Mouse (Mus musculus) testis, adult 2 months (tissue): ENCODE results near the gene Ubac2. TPM values are rescaled to one million over a fixed set of nuclear protein-coding genes. Genes with fewer than 3 reads are reported as not detected.

Experiments used
- H3K27ac ChIP-seq: fragments of 200-500 bp; 2 replicates; pipeline ENCODE4 v1.5.1; 2012; ENCODE audit warnings: low read depth, low read length; ENCODE audit not compliant: control insufficient read depth, insufficient read depth
- H3K27me3 ChIP-seq: fragments of 200-500 bp; 2 replicates; pipeline ENCODE4 v1.6.1; 2012; ENCODE audit warnings: mild to moderate bottlenecking, low read length, moderate library complexity; ENCODE audit not compliant: control insufficient read depth, insufficient read depth
- H3K36me3 ChIP-seq: fragments of 200-500 bp; 2 replicates; pipeline ENCODE4 v1.6.1; 2012; ENCODE audit warnings: mild to moderate bottlenecking, low read length; ENCODE audit not compliant: control insufficient read depth, insufficient read depth
- H3K4me1 ChIP-seq: fragments of 200-500 bp; 2 replicates; pipeline ENCODE4 v1.6.1; 2012; ENCODE audit warnings: low read length; ENCODE audit not compliant: control insufficient read depth, insufficient read depth
- H3K4me3 ChIP-seq: fragments of 200-500 bp; 2 replicates; pipeline ENCODE4 v1.5.1; 2012; ENCODE audit warnings: low read depth, mild to moderate bottlenecking, low read length, moderate library complexity, mixed read lengths; ENCODE audit not compliant: control insufficient read depth
- CTCF ChIP-seq: fragments of 200-500 bp; IDR thresholded peaks from 2 replicates; pipeline ENCODE4 v1.5.1; 2012; ENCODE audit warnings: low read depth, mild to moderate bottlenecking, inconsistent platforms, low read length, moderate library complexity; ENCODE audit not compliant: control insufficient read depth, insufficient read depth, insufficient replicate concordance
- POLR2A ChIP-seq: fragments of 200-500 bp; IDR thresholded peaks from 2 replicates; pipeline ENCODE4 v1.6.1; 2012; ENCODE audit warnings: low read depth, mild to moderate bottlenecking, inconsistent platforms, low read length, moderate library complexity; ENCODE audit not compliant: control insufficient read depth
- polyA plus RNA-seq: library from polyadenylated mRNA; depleted of rRNA; stranded (reverse); fragments of >200 nt; gene quantifications from 2 replicates; pipeline ENCODE4 v1.2.3, GENCODE M21; 2012

The Ubac2 gene
- polyA plus RNA-seq, 1 experiment, result 107 TPM

DNA sequence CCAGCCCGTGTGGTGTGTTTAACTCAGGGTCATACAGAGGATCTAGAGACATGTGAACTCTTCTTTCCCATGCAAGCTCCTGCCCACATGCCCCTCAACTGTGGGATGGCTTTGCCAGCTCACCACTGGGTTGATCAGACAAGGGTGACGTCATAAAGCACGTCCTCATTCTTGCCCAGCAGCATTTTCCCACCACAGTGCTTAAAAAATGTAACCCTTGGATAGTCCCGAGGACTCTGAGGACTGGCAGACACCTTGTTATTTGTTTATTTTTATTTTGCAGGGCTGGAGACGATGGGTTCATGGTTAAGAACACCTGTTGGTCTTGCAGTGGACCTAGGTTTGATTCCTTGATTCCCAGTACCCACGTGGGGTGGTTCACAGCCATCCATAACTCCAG, 112.5 kb downstream of the Ubac2 start:
- TF ChIP-seq CTCF, result no peak
- no peak for TF ChIP-seq POLR2A
- Histone ChIP-seq H3K27ac (no peak overlapping the region), H3K4me3 (no peak overlapping the region), H3K36me3 (peaks cover 2% of the 10 kb centered on the region; the same call in 1 of the 2 replicates), H3K4me1 (no peaks in the 10 kb centered on the region), H3K27me3 (no peaks in the 10 kb centered on the region)

DNA sequence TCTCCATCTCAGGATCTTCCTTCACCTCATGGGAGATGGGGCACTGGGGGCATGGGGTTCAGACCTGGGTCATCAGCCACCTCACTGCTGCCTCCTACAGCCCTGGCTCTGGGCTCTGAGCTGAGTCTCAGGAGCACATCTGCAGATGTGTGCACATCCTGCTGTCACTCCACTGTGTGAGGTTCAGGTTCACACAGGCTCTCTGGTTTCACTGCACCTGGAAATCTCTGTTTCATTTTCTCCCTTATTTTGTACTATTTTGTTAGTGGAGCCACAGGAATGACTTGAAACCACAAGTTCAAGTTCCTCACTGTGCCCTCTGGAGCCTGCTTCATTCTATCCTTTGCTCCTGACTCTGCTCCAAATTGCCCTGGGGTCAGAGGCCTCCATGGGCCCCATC, 113.5 kb downstream of the Ubac2 start:
- TF ChIP-seq POLR2A (no peak), CTCF (no peak)
- H3K4me1 ChIP-seq, result no peaks in the 10 kb centered on the region
- H3K36me3 ChIP-seq, result peaks cover 2% of the 10 kb centered on the region; the same call in 1 of the 2 replicates
- no peak overlapping the region for H3K4me3 ChIP-seq
- no peaks in the 10 kb centered on the region for H3K27me3 ChIP-seq
- H3K27ac ChIP-seq, result no peak overlapping the region

DNA sequence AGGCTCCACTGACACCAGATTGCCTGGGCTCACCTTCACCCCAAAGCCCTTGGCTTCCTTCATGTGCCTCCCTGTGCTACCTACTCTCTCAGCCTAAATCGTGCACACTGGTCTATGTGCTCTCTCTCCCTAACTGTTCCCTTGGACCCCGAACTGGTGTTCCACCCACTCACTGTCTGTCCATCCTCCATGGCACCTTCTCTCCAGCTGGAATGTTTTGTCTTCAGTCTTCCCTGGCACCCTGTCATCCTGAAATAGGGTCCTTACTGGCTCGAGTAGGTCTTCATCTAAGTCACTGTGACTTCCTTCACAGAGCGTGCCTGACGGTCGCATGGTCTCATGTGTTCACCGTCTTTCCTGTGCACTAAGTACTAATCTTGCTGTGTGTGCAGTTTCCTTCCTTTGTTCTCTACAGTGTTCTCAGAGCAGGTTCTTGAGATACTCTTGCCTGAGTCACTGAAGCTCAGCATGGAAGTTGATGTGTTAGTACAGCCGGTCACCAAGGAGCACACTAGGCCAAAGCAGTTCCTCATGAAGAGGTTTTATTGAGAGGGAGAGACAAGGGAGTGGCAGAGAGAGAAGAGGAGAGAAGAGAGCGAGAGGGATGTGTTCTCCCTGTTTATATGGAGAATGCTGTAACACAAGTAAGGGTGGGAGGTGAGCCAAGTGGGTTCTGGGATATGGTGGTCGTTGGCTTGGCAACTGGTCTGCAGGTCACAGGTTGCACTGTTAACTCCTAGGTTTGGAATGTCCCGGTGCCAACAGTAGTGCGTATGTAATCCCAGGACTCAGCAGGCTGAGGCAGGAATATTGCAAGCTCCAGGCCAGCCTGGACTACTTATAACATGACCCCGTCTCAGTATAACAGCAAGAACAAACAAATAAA, 114.2 kb downstream of the Ubac2 start:
- Histone ChIP-seq H3K4me3 (no peak overlapping the region), H3K27ac (no peak overlapping the region), H3K4me1 (no peaks in the 10 kb centered on the region), H3K27me3 (no peaks in the 10 kb centered on the region), H3K36me3 (peaks cover 2% of the 10 kb centered on the region; the same call in 1 of the 2 replicates)
- no peak for TF ChIP-seq CTCF
- TF ChIP-seq POLR2A, result no peak

DNA sequence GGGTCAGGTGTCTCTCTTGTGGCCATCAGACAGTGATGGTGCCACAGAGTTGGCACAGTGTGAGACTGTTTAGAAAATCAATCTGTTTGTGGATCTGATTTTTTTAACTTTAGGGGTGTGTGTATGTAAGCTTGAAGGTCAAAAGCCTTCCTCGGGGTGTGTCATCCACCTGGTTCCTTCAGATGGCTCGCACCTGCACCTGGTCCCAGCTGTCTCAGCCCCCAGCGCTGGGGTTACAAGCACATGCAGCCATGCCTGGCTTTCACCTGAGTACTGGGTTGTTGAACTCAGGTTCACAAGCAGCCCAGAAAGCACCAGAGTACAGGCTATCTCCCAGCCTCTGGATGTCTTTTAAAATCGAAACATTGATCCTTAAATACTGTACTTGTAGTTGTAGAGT, 115.2 kb downstream of the Ubac2 start:
- Histone ChIP-seq H3K4me1 (no peaks in the 10 kb centered on the region), H3K27me3 (no peaks in the 10 kb centered on the region), H3K27ac (no peak overlapping the region), H3K36me3 (peaks cover 2% of the 10 kb centered on the region; the same call in 1 of the 2 replicates), H3K4me3 (no peak overlapping the region)
- TF ChIP-seq CTCF, result no peak
- TF ChIP-seq POLR2A, result no peak

DNA sequence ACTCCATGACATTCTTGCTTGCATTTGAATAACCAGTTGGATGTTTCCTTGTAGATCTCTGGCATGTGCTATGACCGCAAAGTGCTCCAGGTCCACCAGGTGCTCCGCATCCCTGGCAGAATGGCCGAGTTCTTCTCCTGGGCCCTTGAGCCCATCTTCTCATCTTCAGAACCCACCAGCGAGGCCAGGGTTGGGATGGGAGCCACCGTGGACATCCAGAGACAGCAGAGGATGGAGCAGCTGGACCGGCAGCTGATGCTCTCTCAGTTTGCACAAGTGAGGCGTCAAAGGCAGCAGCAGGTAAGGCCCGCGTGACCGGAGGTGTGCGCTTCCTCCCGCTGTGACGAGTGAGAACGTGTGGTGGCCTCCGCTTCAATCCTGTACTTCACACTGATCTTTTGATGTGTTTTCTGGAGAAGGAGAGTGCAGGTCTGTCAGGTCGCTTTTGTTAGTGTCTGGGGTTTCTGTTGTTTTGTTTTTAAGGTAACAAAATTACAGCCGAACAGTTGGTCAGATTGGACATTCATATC, 115.8 kb downstream of the Ubac2 start:
- Histone ChIP-seq H3K4me3 (no peak overlapping the region), H3K27me3 (no peaks in the 10 kb centered on the region), H3K27ac (no peak overlapping the region), H3K36me3 (peaks cover 2% of the 10 kb centered on the region; the same call in 1 of the 2 replicates), H3K4me1 (no peaks in the 10 kb centered on the region)
- TF ChIP-seq CTCF, result no peak
- no peak for TF ChIP-seq POLR2A

DNA sequence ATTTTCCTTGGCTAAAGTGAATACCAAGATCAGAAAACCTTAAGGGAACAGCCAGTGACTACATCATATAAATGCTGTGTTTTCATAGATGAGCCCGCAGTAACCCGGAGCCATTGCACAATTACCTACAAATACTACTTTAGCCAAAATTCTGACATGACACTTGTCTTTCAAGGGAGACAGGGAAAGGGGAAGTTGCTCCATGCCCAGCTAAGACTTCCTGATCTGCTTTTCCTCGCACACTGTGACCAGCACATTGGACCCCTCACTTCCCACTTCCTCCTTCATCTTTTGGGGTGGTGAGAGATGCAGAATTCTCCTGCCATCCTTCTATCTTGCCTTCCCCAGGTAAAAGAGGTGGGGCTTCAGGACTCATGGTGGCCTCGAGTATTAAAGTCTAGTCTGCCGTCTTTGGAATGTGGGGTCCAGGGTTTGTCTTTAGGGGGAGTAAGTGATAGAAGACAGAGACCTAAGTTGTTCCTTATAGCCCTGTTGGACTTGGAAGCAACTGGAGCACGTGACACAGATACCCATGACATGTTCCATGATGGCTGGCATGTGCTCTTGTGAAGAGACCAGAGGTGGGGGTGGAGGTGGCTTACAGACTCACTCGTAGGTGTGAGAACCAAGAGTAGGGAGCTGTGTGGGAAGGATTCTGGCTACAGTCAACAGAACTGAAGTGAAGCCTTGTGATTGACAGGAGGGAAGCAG, 116.6 kb downstream of the Ubac2 start:
- H3K27me3 ChIP-seq, result no peaks in the 10 kb centered on the region
- H3K27ac ChIP-seq, result no peak overlapping the region
- H3K4me1 ChIP-seq, result no peaks in the 10 kb centered on the region
- H3K4me3 ChIP-seq, result no peak overlapping the region
- no peak for TF ChIP-seq POLR2A
- no peak for TF ChIP-seq CTCF
- peaks cover 2% of the 10 kb centered on the region; the same call in 1 of the 2 replicates for H3K36me3 ChIP-seq

DNA sequence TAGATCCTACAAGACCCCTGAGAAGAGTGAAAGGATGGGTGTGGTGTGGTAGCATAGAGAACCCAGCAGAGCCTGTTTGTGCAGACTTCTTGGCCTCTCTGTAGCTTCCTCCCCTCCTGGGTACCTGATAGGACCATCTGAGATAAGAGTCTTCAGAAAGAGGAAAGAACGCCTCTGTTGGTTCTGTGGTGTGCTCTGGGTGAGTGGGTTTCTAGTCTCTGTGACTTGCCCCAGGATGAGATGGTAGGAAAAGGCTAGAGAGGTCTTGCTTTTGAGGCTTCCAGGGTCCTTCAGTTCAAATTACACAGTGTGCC, 117.1 kb downstream of the Ubac2 start:
- H3K4me3 ChIP-seq, result no peak overlapping the region
- no peaks in the 10 kb centered on the region for H3K27me3 ChIP-seq
- TF ChIP-seq POLR2A, result no peak
- TF ChIP-seq CTCF, result no peak
- H3K27ac ChIP-seq, result no peak overlapping the region
- peaks cover 2% of the 10 kb centered on the region; the same call in 1 of the 2 replicates for H3K36me3 ChIP-seq
- H3K4me1 ChIP-seq, result no peaks in the 10 kb centered on the region
